Mouse (Mus musculus): ENCODE measurements around the gene Ctbp2. TPM values are rescaled to one million over a fixed set of nuclear protein-coding genes. Genes with fewer than 3 reads are reported as not detected.

The Ctbp2 gene
- polyA plus RNA-seq, 1 experiment from 2014 or later = 40.8 TPM

GRCm38 (mm10) chr7:132972079-132972478 lies 152.1 kb downstream of the Ctbp2 start:
- no peak overlapping the region for H3K4me2 ChIP-seq
- H3K36me3 ChIP-seq = peaks cover 15% of the 10 kb centered on the region
- no peak for ATAC-seq (replicated peaks; ENCODE audit: insufficient number of reproducible peaks, insufficient read depth, low FRiP score, low read depth)
- no peak overlapping the region for H3K4me3 ChIP-seq
- no peaks in the 10 kb centered on the region for H3K4me1 ChIP-seq (replicated peaks)
- H3K9ac ChIP-seq = no peak overlapping the region
- H3K27ac ChIP-seq = no peak overlapping the region
- no peaks in the 10 kb centered on the region for H3K9me3 ChIP-seq (replicated peaks)
- 95% methylated on average over 2 of the region's 2 CpGs for WGBS
- no peaks in the 10 kb centered on the region for H3K27me3 ChIP-seq

GRCm38 (mm10) chr7:132965707-132966106 lies 158.4 kb downstream of the Ctbp2 start:
- 93% methylated on average over 2 of the region's 2 CpGs for WGBS
- H3K4me2 ChIP-seq = no peak overlapping the region
- H3K9me3 ChIP-seq (replicated peaks) = no peaks in the 10 kb centered on the region
- H3K4me3 ChIP-seq = no peak overlapping the region
- H3K27me3 ChIP-seq = no peaks in the 10 kb centered on the region
- no peaks in the 10 kb centered on the region for H3K4me1 ChIP-seq (replicated peaks)
- ATAC-seq (replicated peaks; ENCODE audit: insufficient number of reproducible peaks, insufficient read depth, low FRiP score, low read depth) = no peak
- H3K27ac ChIP-seq = no peak overlapping the region
- H3K36me3 ChIP-seq = no peaks in the 10 kb centered on the region
- no peak overlapping the region for H3K9ac ChIP-seq

GRCm38 (mm10) chr7:132964395-132964794 lies 159.8 kb downstream of the Ctbp2 start:
- H3K9ac ChIP-seq = no peak overlapping the region

GRCm38 (mm10) chr7:132950613-132951012 lies 173.5 kb downstream of the Ctbp2 start:
- no peak overlapping the region for H3K27ac ChIP-seq
- H3K4me2 ChIP-seq = no peak overlapping the region
- H3K4me3 ChIP-seq = no peak overlapping the region
- WGBS = 84% methylated on average over 3 of the region's 3 CpGs
- no peak for ATAC-seq (replicated peaks; ENCODE audit: insufficient number of reproducible peaks, insufficient read depth, low FRiP score, low read depth)
- H3K9me3 ChIP-seq (replicated peaks) = no peaks in the 10 kb centered on the region
- H3K27me3 ChIP-seq = no peaks in the 10 kb centered on the region
- H3K9ac ChIP-seq = no peak overlapping the region
- peaks cover 4% of the 10 kb centered on the region; the same call in 1 of the 2 replicates for H3K4me1 ChIP-seq (replicated peaks)
- no peaks in the 10 kb centered on the region for H3K36me3 ChIP-seq

More at GRCm38 (mm10) chr7:132964395-132964794, 159.8 kb downstream of the Ctbp2 start:
- Histone ChIP-seq H3K4me2 (no peak overlapping the region), H3K4me1 (replicated peaks) (no peaks in the 10 kb centered on the region), H3K27me3 (no peaks in the 10 kb centered on the region), H3K36me3 (no peaks in the 10 kb centered on the region), H3K9me3 (replicated peaks) (no peaks in the 10 kb centered on the region), H3K27ac (no peak overlapping the region), H3K4me3 (no peak overlapping the region)
- WGBS = 84% methylated on average over 3 of the region's 3 CpGs
- ATAC-seq (replicated peaks; ENCODE audit: insufficient number of reproducible peaks, insufficient read depth, low FRiP score, low read depth) = no peak

- ATAC-seq (replicated peaks; ENCODE audit: insufficient number of reproducible peaks, insufficient read depth, low FRiP score, low read depth) = no peak
- H3K27me3 ChIP-seq = no peaks in the 10 kb centered on the region
- peaks cover 4% of the 10 kb centered on the region; the same call in 1 of the 2 replicates for H3K4me1 ChIP-seq (replicated peaks)
- H3K36me3 ChIP-seq = no peaks in the 10 kb centered on the region
- H3K9ac ChIP-seq = no peak overlapping the region
- H3K9me3 ChIP-seq (replicated peaks) = no peaks in the 10 kb centered on the region
- no peak overlapping the region for H3K4me2 ChIP-seq
- H3K27ac ChIP-seq = no peak overlapping the region
- no peak overlapping the region for H3K4me3 ChIP-seq
- 86% methylated on average over 4 of the region's 4 CpGs for WGBS
These were observed 174.2 kb downstream of the Ctbp2 start for GRCm38 (mm10) chr7:132949968-132950367.

- H3K4me3 ChIP-seq = no peak overlapping the region
- H3K27ac ChIP-seq = no peak overlapping the region
- H3K9ac ChIP-seq = no peak overlapping the region
- no peak overlapping the region for H3K4me2 ChIP-seq
- no peaks in the 10 kb centered on the region for H3K36me3 ChIP-seq
- 0 out of 2 replicates have a peak, but pooled peaks cover 8% of the 10 kb centered on the region for H3K4me1 ChIP-seq (replicated peaks)
- H3K27me3 ChIP-seq = no peaks in the 10 kb centered on the region
- ATAC-seq (replicated peaks; ENCODE audit: insufficient number of reproducible peaks, insufficient read depth, low FRiP score, low read depth) = no peak
- H3K9me3 ChIP-seq (replicated peaks) = no peaks in the 10 kb centered on the region
- WGBS = 73% methylated on average over 2 of the region's 2 CpGs
These were observed 183.6 kb downstream of the Ctbp2 start for GRCm38 (mm10) chr7:132940569-132940968.

- Histone ChIP-seq H3K27ac (no peak overlapping the region), H3K9me3 (replicated peaks) (no peaks in the 10 kb centered on the region), H3K4me3 (no peak overlapping the region), H3K36me3 (no peaks in the 10 kb centered on the region), H3K4me2 (no peak overlapping the region), H3K4me1 (replicated peaks) (0 out of 2 replicates have a peak, but pooled peaks cover 8% of the 10 kb centered on the region), H3K27me3 (no peaks in the 10 kb centered on the region), H3K9ac (no peak overlapping the region)
- ATAC-seq (replicated peaks; ENCODE audit: insufficient number of reproducible peaks, insufficient read depth, low FRiP score, low read depth) = no peak
- WGBS = 86% methylated on average over 2 of the region's 2 CpGs
These were observed 185.0 kb downstream of the Ctbp2 start for GRCm38 (mm10) chr7:132939118-132939517.

Other genes starting within 250 kb of the Ctbp2 start
- 8.4 and 9.3 TPM in 2 replicates for gene Zranb1, start 193.2 kb downstream of the Ctbp2 start, polyA plus RNA-seq (2015; fragmentation: Nextera tagmentation; extraction: Ambion mirVana)
- 17.2 and 32.2 TPM in 2 replicates for gene Fgfr2, start 1.0 kb downstream of the Ctbp2 start, polyA plus RNA-seq (2015; fragmentation: Nextera tagmentation; extraction: Ambion mirVana)